Mouse (Mus musculus) lung, postnatal 0 days (tissue): ENCODE measurements around the gene Hsd17b11.

Experiments used
- CTCF ChIP-seq: IDR thresholded peaks from 2 replicates; pipeline ENCODE4 v1.5.1; 2016; ENCODE audit warnings: antibody characterized with exemption, mild to moderate bottlenecking
- EP300 ChIP-seq: IDR thresholded peaks from 2 replicates; pipeline ENCODE4 v1.6.1; 2016; ENCODE audit warnings: antibody characterized with exemption, mild to moderate bottlenecking, control low read depth

DNA sequence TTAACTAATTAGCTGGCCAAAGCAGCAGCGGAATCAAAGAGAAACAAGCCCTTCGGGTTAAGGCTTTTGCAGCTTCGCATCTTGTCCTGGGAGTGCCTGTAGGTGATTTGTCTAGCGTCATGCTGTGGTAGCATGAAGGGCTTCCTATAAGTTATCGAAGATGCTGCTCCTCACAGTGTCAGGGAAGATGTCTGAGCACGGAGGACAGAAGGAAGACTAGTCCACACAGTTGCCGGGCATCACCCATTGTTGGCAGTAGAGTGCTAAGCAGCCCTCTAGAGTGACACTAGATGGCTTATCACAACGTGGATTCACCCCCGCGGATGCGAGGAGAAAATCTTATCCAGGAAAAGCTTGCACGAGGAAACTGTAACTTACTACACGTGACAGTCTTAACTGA, 48.9 kb downstream of the Hsd17b11 start:
- TF ChIP-seq CTCF, result no peak
- TF ChIP-seq EP300, result no peak
